Comparison of ENCODE assay signal across 11 mouse cellular contexts in the genomic region with DNA sequence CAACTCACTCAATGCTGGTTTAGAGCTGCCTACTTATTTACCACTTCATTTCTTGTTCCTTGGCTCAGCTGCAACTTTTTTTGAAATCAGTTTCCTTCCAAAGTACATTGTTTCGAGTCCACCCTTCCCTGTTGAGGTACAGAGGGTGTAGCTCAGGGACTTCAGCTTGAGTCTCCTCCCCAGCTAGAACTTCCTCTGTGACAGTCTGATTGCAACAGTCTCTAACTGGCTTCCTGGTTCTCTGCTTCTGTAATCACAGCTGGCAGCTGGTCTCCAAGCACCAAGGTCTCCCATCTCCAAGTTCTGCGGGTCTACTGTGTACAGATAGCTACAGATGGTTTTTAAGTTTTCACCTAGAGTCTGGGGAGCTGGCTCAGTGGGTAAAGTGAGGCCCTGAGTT.
A peak's percentile ranks its signal among the peaks of the same experiment; 100 is the strongest.
DNase-seq lines count a peak whose midpoint lies in the region; ATAC-seq and TF ChIP-seq lines count a peak whose summit lies in the region.
"Had no signal": no experiment of that assay in that cellular context is flagged by ENCODE, and none has a peak within 500 bp of the region (broad histone marks: within the 10 kb centered on the region; RNA-seq: fewer than 3 reads in every experiment).

No protein-coding gene starts in this region.

- DNase-seq in intestine, embryonic 14.5 days (ENCODE audit: low spot score) = peak; percentile 31
- DNase-seq in liver, postnatal 0 days = peak; percentile 30
- no peak for DNase-seq in cerebellum, postnatal 14 days
- no peak for DNase-seq in MN1 (ENCODE audit: low spot score)
- DNase-seq: kidney, adult 11 months; spleen, adult 18-20 months had no signal

- no peak for TF ChIP-seq CTCF in intestine, postnatal 0 days (IDR thresholded peaks at IDR 0.05; ENCODE audit: low read depth)
- TF ChIP-seq CTCF in bone marrow, adult 2 months (IDR thresholded peaks at IDR 0.05; ENCODE audit: control insufficient read depth, insufficient read depth, low read length) = no peak
- TF ChIP-seq CTCF in liver, postnatal 0 days (IDR thresholded peaks at IDR 0.05; ENCODE audit: low read depth) = no peak

- H3K4me2 ChIP-seq in intestine, embryonic 14.5 days (ENCODE audit: low read length) = no peak overlapping the region
- no peak overlapping the region for H3K4me2 ChIP-seq in intestine, postnatal 0 days (replicated peaks; ENCODE audit: low read depth)
- H3K4me2 ChIP-seq in liver, postnatal 0 days (ENCODE audit: low read depth, low read length) = no peak overlapping the region
- H3K4me2 ChIP-seq in stomach, embryonic 16.5 days (ENCODE audit: low read depth, low read length) = no peak overlapping the region
- H3K4me2 ChIP-seq in kidney, embryonic 14.5 days (replicated peaks; ENCODE audit: low read depth, low read length) = no peak overlapping the region
- H3K4me2 ChIP-seq: midbrain, embryonic 13.5 days had no signal

- no peak for TF ChIP-seq EP300 in liver, postnatal 0 days (IDR thresholded peaks at IDR 0.05; ENCODE audit: low read depth)

- peaks cover 20% of the 10 kb centered on the region for H3K4me1 ChIP-seq in intestine, embryonic 14.5 days (replicated peaks; ENCODE audit: control insufficient read depth, insufficient read depth, low read length)
- no peaks in the 10 kb centered on the region for H3K4me1 ChIP-seq in intestine, postnatal 0 days (replicated peaks; ENCODE audit: control insufficient read depth, insufficient read depth, low read length)
- peaks cover 6% of the 10 kb centered on the region; the same call in 1 of the 2 replicates for H3K4me1 ChIP-seq in bone marrow, adult 2 months (ENCODE audit: control insufficient read depth, insufficient read depth, low read length)
- no peaks in the 10 kb centered on the region for H3K4me1 ChIP-seq in liver, postnatal 0 days (ENCODE audit: insufficient read depth)
- peaks cover 16% of the 10 kb centered on the region for H3K4me1 ChIP-seq in stomach, embryonic 16.5 days (ENCODE audit: control insufficient read depth, insufficient read depth, low read length)
- H3K4me1 ChIP-seq in kidney, embryonic 14.5 days (ENCODE audit: control insufficient read depth, insufficient read depth, low read length) = peaks cover 5% of the 10 kb centered on the region; the same call in 1 of the 2 replicates

- H3K9ac ChIP-seq in intestine, embryonic 14.5 days (ENCODE audit: low read length) = no peak overlapping the region
- no peak overlapping the region for H3K9ac ChIP-seq in intestine, postnatal 0 days (ENCODE audit: low read depth, low read length)
- no peak overlapping the region for H3K9ac ChIP-seq in liver, postnatal 0 days (replicated peaks)
- H3K9ac ChIP-seq in stomach, embryonic 16.5 days (ENCODE audit: low read length) = no peak overlapping the region
- H3K9ac ChIP-seq in kidney, embryonic 14.5 days (ENCODE audit: low read depth, low read length) = no peak overlapping the region
- H3K9ac ChIP-seq: midbrain, embryonic 13.5 days had no signal

- H3K36me3 ChIP-seq in intestine, embryonic 14.5 days (ENCODE audit: control insufficient read depth, insufficient read depth, low read length) = no peaks in the 10 kb centered on the region
- H3K36me3 ChIP-seq in intestine, postnatal 0 days (ENCODE audit: control insufficient read depth, insufficient read depth) = no peaks in the 10 kb centered on the region
- no peaks in the 10 kb centered on the region for H3K36me3 ChIP-seq in liver, postnatal 0 days (replicated peaks; ENCODE audit: insufficient read depth, low read length)
- H3K36me3 ChIP-seq in stomach, embryonic 16.5 days (ENCODE audit: control insufficient read depth, insufficient read depth, low read length) = no peaks in the 10 kb centered on the region
- no peaks in the 10 kb centered on the region for H3K36me3 ChIP-seq in kidney, embryonic 14.5 days (ENCODE audit: control insufficient read depth, insufficient read depth, low read length)
- H3K36me3 ChIP-seq: midbrain, embryonic 13.5 days had no signal

- no peak for TF ChIP-seq POLR2A in bone marrow, adult 2 months (IDR thresholded peaks at IDR 0.05; ENCODE audit: borderline replicate concordance, control insufficient read depth, low read depth, low read length)

- H3K9me3 ChIP-seq in intestine, embryonic 14.5 days (ENCODE audit: control insufficient read depth, low read length) = no peaks in the 10 kb centered on the region
- H3K9me3 ChIP-seq in intestine, postnatal 0 days (ENCODE audit: control insufficient read depth) = no peaks in the 10 kb centered on the region
- H3K9me3 ChIP-seq in liver, postnatal 0 days (ENCODE audit: low read length) = no peaks in the 10 kb centered on the region
- H3K9me3 ChIP-seq in stomach, embryonic 16.5 days (replicated peaks; ENCODE audit: control insufficient read depth, low read length) = no peaks in the 10 kb centered on the region
- H3K9me3 ChIP-seq in kidney, embryonic 14.5 days (ENCODE audit: control insufficient read depth, low read length) = no peaks in the 10 kb centered on the region
- H3K9me3 ChIP-seq: midbrain, embryonic 13.5 days had no signal

- WGBS in intestine, embryonic 14.5 days = 77% methylated on average over 2 of the region's 2 CpGs
- 38% methylated on average over 2 of the region's 2 CpGs for WGBS in intestine, postnatal 0 days
- WGBS in bone marrow, adult 2 months = 2% methylated on average over 2 of the region's 2 CpGs
- WGBS in liver, postnatal 0 days (ENCODE audit: insufficient replicate concordance) = 23% methylated on average over 2 of the region's 2 CpGs
- 66% methylated on average over 2 of the region's 2 CpGs for WGBS in stomach, embryonic 16.5 days
- WGBS in kidney, embryonic 14.5 days = 90% methylated on average over 2 of the region's 2 CpGs

- ATAC-seq in intestine, embryonic 14.5 days (replicated peaks; ENCODE audit: low FRiP score, low TSS enrichment, low read depth) = no peak
- no peak for ATAC-seq in intestine, postnatal 0 days
- no peak for ATAC-seq in liver, postnatal 0 days
- ATAC-seq in stomach, embryonic 16.5 days (ENCODE audit: insufficient read depth, low FRiP score) = no peak
- no peak for ATAC-seq in kidney, embryonic 14.5 days (ENCODE audit: low FRiP score, low TSS enrichment)
- ATAC-seq: midbrain, embryonic 13.5 days had no signal

- 0 out of 2 replicates have a peak overlapping the region, but pooled peaks have one; percentile 23 for H3K27ac ChIP-seq in intestine, embryonic 14.5 days (ENCODE audit: low read depth)
- H3K27ac ChIP-seq in intestine, postnatal 0 days (ENCODE audit: low read depth, low read length) = no peak overlapping the region
- peak overlapping the region; percentile 88 for H3K27ac ChIP-seq in bone marrow, adult 2 months (ENCODE audit: control insufficient read depth, insufficient read depth, low read depth, low read length, poor library complexity)
- peak overlapping the region; percentile 77 for H3K27ac ChIP-seq in liver, postnatal 0 days (ENCODE audit: low read depth)
- H3K27ac ChIP-seq in stomach, embryonic 16.5 days (ENCODE audit: low read length) = peak overlapping the region; percentile 51; the same call in 1 of the 2 replicates
- no peak overlapping the region for H3K27ac ChIP-seq in kidney, embryonic 14.5 days (ENCODE audit: low read depth, low read length)
- H3K27ac ChIP-seq: midbrain, embryonic 13.5 days had no signal

- H3K4me3 ChIP-seq in intestine, embryonic 14.5 days (ENCODE audit: low read depth, low read length) = no peak overlapping the region
- H3K4me3 ChIP-seq in intestine, postnatal 0 days (ENCODE audit: low read depth, low read length) = no peak overlapping the region
- no peak overlapping the region for H3K4me3 ChIP-seq in bone marrow, adult 2 months (replicated peaks; ENCODE audit: control insufficient read depth, low read depth, low read length)
- no peak overlapping the region for H3K4me3 ChIP-seq in liver, postnatal 0 days (ENCODE audit: low read depth, low read length)
- no peak overlapping the region for H3K4me3 ChIP-seq in stomach, embryonic 16.5 days (replicated peaks; ENCODE audit: low read length)
- H3K4me3 ChIP-seq in kidney, embryonic 14.5 days (ENCODE audit: low read length) = no peak overlapping the region
- H3K4me3 ChIP-seq: midbrain, embryonic 13.5 days had no signal

- H3K27me3 ChIP-seq in intestine, embryonic 14.5 days (replicated peaks; ENCODE audit: control insufficient read depth, insufficient read depth, low read length) = no peaks in the 10 kb centered on the region
- H3K27me3 ChIP-seq in intestine, postnatal 0 days (replicated peaks; ENCODE audit: control insufficient read depth, insufficient read depth, low read length) = no peaks in the 10 kb centered on the region
- no peaks in the 10 kb centered on the region for H3K27me3 ChIP-seq in liver, postnatal 0 days (ENCODE audit: insufficient read depth, low read length)
- no peaks in the 10 kb centered on the region for H3K27me3 ChIP-seq in stomach, embryonic 16.5 days (ENCODE audit: control insufficient read depth, insufficient read depth, low read length)
- H3K27me3 ChIP-seq in kidney, embryonic 14.5 days (ENCODE audit: control insufficient read depth, insufficient read depth, low read length) = no peaks in the 10 kb centered on the region
- H3K27me3 ChIP-seq: midbrain, embryonic 13.5 days had no signal

Comparison
In these comparisons a context has a peak if more than half of its experiments do, and no peak if none do; other contexts are left out.
1. H3K27ac ChIP-seq: peak in intestine, embryonic 14.5 days (single experiment), bone marrow, adult 2 months (single experiment), liver, postnatal 0 days (single experiment) and stomach, embryonic 16.5 days (single experiment); none in intestine, postnatal 0 days (single experiment) and kidney, embryonic 14.5 days (single experiment).
2. DNase-seq: peak in intestine, embryonic 14.5 days (single experiment) and liver, postnatal 0 days (single experiment); none in cerebellum, postnatal 14 days (0 of 2) and MN1 (single experiment).